Mouse (Mus musculus): Measurements from ENCODE around the gene Abcg4.

The Abcg4 gene

DNA sequence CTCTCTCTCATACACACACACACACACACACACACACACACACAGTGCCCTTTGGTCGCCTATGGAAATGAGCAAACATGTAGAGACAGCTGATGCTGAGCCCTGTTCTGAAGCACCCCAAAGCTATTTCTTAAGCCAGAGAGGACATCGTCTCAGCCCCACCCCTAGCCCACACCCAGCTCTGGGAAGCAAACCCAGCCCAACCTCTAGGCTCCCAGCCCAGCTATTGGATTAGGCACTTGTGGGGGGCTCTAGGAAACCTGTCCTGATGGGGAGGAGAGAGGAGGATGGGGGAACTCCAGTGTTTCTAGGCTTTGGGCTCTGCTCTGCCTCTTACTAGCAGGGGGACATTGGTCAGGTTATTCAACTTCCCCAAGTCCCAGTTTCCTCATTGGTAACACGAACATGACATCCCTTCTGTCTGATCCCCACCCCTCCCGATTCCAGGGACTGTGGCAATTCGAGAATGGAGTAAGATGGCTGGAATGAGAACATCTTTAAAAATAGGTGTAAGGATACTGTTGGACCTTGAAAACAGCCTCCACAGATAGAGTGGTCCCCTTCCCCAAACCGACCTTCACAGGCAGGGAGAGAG lies 2.1 kb downstream of the Abcg4 start:
- in situ Hi-C loops (cut with MboI, MseI), result no loop called here

DNA sequence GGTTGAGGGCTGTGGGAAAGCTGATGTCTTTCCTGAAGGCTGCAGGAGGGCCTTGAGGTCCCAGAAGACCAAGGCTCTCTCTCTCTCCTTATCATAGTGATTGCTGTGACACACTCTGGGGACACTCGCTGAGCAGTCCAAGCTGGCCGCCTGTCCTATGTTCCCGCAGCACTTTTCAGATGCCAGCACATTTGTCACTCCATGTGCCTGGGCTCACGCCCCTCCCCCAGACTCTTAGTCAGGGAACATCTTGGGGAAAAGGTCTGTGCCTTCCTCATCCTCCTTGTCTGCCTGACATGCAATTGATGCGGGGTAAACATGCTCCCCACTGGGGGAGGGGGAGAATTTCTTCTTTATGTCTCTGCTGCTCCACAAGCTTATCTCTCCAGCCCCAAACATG lies 5.2 kb downstream of the Abcg4 start:
- in situ Hi-C loops (cut with MboI, MseI), result no loop called here

DNA sequence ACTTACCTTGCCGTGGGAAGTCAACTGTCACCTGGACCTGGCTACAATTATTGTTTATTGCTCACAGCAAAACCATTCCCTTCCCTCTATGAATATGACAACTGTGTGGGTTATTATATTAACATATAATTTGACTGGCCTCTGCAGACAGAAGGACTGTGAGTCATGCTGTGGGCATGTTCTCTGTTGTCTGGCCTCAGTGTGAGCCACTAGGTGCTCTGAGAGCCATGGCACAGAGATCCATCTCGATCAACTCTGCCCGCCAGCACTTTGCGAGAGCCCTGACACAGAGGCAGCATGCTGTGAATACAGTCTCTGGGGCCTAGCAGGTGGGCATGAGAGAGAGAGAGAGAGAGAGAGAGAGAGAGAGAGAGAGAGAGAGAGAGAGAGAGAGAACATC lies 18.4 kb downstream of the Abcg4 start:
- in situ Hi-C loops (cut with MboI, MseI), result loop anchor here (25.0 kb wide), 1 partner anchor 508 kb away; no protein-coding TSS in a partner anchor

GRCm38 (mm10) chr9:44269077-44269476 lies 19.3 kb downstream of the Abcg4 start:
- in situ Hi-C loops (cut with MboI, MseI), result loop anchor here (25.0 kb wide), 1 partner anchor 507 kb away; no protein-coding TSS in a partner anchor

GRCm38 (mm10) chr9:44268432-44268831 lies 20.0 kb downstream of the Abcg4 start, which contains the start of gene Nlrx1:
Nlrx1 (minus strand) TSS chr9:44268599.
- in situ Hi-C loops (cut with MboI, MseI), result loop anchor here (25.0 kb wide), 1 partner anchor 506 kb away; no protein-coding TSS in a partner anchor

GRCm38 (mm10) chr9:44268027-44268360 lies 20.4 kb downstream of the Abcg4 start:
- in situ Hi-C loops (cut with MboI, MseI), result loop anchor here (25.0 kb wide), 1 partner anchor 506 kb away; no protein-coding TSS in a partner anchor

DNA sequence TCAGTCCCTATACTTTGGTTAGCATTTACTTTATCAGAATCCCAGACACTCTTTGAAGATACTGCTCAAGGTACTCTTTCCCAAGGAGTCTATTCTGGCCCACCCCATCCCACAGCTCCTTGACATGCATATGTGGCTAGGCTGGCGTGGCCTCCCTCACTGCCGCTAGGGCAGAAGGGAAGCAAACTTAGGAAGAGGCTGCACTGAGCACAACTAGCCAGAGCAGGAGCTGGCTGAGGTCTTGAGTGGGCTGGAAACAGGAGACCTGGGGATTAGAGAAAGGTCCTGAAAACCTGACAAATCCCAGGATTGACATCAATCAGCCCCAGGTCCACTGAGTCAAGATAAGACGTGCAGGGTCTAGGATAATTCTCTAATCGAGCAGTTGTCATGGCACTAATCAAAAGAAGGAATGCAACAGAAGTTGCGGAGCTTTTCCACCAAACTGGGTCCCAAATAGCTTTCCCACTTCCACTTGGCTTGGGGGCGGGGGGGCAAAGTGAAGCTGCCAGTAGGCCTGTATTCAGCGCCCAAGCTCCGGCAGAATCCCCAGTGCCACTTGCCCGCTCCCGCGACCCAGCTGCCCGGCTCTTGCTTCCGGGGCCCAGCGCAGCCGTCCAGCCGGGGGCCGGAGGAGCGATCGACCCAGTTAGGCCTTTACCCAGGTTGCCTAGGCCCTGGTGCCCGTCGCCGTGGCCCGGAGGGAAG lies 20.9 kb downstream of the Abcg4 start:
- in situ Hi-C loops (cut with MboI, MseI), result loop anchor here (25.0 kb wide), 1 partner anchor 505 kb away; no protein-coding TSS in a partner anchor

- in situ Hi-C loops (cut with MboI, MseI), result loop anchor here (25.0 kb wide), 1 partner anchor 504 kb away; no protein-coding TSS in a partner anchor
These were observed 21.8 kb downstream of the Abcg4 start for GRCm38 (mm10) chr9:44266478-44267226.

GRCm38 (mm10) chr9:44261388-44261787 lies 27.0 kb downstream of the Abcg4 start:
- in situ Hi-C loops (cut with MboI, MseI), result loop anchor here (25.0 kb wide), 1 partner anchor 499 kb away; no protein-coding TSS in a partner anchor

GRCm38 (mm10) chr9:44259014-44259413 lies 29.4 kb downstream of the Abcg4 start:
- in situ Hi-C loops (cut with MboI, MseI), result loop anchor here (25.0 kb wide), 1 partner anchor 497 kb away; no protein-coding TSS in a partner anchor

DNA sequence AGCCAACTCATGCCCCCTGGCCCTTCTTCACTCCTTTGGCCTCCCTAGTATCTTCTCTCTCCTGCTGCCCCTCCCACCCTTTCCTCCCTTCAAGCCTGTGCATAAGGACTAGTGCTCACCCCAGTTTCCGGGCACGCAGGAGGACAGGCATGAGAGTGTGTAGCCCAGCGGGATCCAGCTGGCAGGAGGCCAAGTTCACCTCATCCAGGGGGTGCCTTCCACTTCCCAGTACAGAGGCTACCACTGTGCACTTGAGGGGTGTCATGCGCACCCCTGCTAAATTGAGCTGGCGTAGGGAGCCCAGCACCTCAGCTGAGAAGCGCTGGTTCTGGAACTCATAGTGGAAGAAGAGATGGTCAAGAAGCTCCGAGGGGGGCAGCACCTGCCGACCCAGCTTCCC lies 32.2 kb downstream of the Abcg4 start:
- in situ Hi-C loops (cut with MboI, MseI), result loop anchor here (25.0 kb wide), 1 partner anchor 494 kb away; no protein-coding TSS in a partner anchor

GRCm38 (mm10) chr9:44255136-44255521 lies 33.3 kb downstream of the Abcg4 start:
- in situ Hi-C loops (cut with MboI, MseI), result loop anchor here (25.0 kb wide), 1 partner anchor 493 kb away; no protein-coding TSS in a partner anchor

- in situ Hi-C loops (cut with MboI, MseI), result loop anchor here (25.0 kb wide), 1 partner anchor 492 kb away; no protein-coding TSS in a partner anchor
These were observed 33.8 kb downstream of the Abcg4 start for GRCm38 (mm10) chr9:44254508-44255135.

DNA sequence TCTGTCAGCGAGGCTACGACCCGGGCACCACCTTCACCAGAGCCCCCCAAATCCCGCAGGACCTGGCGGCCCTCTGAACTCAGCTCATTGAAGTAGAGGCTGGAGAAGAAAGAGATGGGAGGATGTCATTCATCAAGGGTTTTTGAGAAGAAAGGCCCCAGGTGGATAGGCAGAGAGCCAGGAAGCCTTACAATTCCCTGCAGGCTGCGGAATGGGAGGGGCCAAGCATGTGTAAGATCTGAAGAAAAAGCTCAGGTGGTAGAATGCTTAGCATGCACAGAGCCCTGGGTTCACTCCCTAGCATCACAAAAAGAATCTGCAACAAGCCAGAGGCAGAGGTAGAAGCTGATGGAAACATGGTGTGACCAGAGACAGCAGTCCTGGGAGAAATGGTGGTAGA lies 35.0 kb downstream of the Abcg4 start:
- in situ Hi-C loops (cut with MboI, MseI), result loop anchor here (25.0 kb wide), 1 partner anchor 491 kb away; no protein-coding TSS in a partner anchor

GRCm38 (mm10) chr9:44251314-44251713 lies 37.1 kb downstream of the Abcg4 start, which contains the start of gene Pdzd3:
Pdzd3 (minus strand) TSS chr9:44251471.
- in situ Hi-C loops (cut with MboI, MseI), result loop anchor here (25.0 kb wide), 1 partner anchor 489 kb away; no protein-coding TSS in a partner anchor

DNA sequence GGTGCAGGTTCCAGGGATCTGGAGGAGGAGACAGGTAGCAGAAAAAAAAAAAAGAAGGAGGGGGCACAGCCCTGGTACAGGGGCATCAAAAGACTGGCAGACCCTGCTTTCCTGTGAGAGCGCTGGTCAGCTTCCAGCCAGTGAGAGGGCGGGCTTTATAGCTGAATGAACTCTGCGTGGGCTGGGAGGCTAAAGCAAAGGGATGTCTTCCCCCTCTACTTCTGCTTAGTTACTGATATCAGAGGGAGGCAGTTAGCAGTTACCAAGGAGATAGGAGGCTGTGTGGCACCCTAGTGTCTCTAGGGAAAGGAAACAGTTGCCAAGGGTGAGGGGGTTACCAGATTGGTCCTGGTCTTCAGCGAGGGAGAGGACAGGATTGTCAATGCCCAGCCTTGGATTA lies 38.0 kb downstream of the Abcg4 start:
- in situ Hi-C loops (cut with MboI, MseI), result loop anchor here (25.0 kb wide), 1 partner anchor 488 kb away; no protein-coding TSS in a partner anchor

DNA sequence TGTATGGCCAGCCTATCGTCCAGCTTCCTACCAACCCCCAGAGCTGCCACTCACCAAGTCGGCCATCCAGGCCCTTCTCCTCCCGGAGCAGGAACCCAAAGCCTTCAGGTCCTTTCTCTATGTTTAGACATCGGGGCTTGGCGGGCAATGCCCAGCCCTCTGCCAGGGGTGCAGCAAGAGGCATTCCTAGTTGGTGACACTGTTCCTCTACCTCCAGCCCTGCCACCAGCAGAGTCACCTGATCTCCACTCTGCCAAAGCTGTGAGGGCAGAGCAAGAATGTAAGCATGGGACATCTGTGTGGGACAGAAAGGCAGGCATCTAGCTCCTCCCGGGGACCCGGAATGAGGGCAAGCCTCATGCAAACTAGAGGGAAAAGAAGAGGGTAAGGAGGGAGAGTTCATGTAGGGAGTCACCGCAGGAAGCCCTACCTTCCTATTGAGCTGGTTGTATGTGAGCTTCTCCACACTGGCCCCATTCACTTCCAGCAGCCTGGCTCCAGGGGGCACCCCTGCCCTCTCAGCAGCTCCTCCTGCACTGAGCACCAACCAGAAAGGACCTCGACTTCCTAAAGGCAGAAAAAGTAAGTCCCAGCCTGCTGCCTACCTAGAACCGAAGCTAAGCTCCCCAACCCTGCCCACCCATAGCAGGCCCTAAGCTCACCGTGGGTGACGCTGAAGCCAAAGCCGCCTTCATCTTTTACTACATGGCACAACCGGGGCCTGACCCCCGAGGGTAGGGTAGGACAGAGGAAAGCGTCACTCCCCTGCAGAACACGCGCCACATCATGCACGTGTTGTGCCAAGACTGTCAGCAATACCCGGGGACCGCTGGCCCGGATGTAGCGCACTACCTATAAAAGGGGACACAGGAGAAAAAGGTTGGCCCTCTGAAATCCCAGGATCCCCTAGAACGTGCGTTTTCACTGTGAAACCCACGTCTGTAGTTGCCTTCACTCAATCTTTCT lies 39.0 kb downstream of the Abcg4 start:
- in situ Hi-C loops (cut with MboI, MseI), result loop anchor here (25.0 kb wide), 1 partner anchor 487 kb away; no protein-coding TSS in a partner anchor

- in situ Hi-C loops (cut with MboI, MseI), result no loop called here
These were observed 40.5 kb downstream of the Abcg4 start for GRCm38 (mm10) chr9:44247907-44248306.

GRCm38 (mm10) chr9:44243621-44244020 lies 44.8 kb downstream of the Abcg4 start:
- in situ Hi-C loops (cut with MboI, MseI), result no loop called here

DNA sequence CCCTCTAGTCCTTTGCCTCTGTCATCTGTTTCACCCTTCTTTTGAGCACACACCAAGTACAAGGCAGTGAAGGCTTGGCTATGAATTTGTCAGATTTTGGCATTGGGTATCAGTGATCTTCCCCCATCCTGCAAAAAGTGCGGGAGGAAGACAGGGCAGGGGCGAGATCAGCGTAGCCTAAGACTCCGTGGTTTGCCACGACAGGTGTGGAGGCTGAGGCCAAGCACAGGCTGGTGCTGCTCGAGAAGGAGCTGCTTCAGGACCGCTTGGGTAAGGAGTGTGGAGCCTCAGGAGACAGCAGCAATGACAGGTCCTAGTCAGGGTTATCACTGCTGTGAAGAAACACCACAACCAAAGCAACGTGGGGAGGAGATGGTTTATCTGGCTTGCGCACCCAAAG lies 47.0 kb downstream of the Abcg4 start:
- in situ Hi-C loops (cut with MboI, MseI), result no loop called here
